Mouse (Mus musculus) liver, embryonic 15.5 days (tissue): ENCODE measurements around the gene Kcnma1. TPM values are rescaled to one million over a fixed set of nuclear protein-coding genes. Genes with fewer than 3 reads are reported as not detected.

Source experiments
- ATAC-seq: fragments of 200-750 bp; cut with Nextera tagmentation; 2 replicates; pipeline ENCODE4 v1.8.0; 2017; ENCODE audit warnings: moderate number of reproducible peaks, mild to moderate bottlenecking, moderate library complexity; ENCODE audit not compliant: insufficient read depth
- H3K27ac ChIP-seq: fragments of 300-500 bp; sonication (generic); replicated peaks from 2 replicates; pipeline ENCODE4 v1.5.1; 2015; ENCODE audit warnings: mild to moderate bottlenecking, inconsistent platforms
- H3K27me3 ChIP-seq: fragments of 300-500 bp; sonication (generic); 2 replicates; pipeline ENCODE4 v1.6.1; 2015; ENCODE audit warnings: mild to moderate bottlenecking, inconsistent platforms
- H3K36me3 ChIP-seq: fragments of 300-500 bp; sonication (generic); replicated peaks from 2 replicates; pipeline ENCODE4 v1.6.1; 2015; ENCODE audit warnings: moderate library complexity, mild to moderate bottlenecking, inconsistent platforms
- H3K4me1 ChIP-seq: fragments of 300-500 bp; sonication (generic); replicated peaks from 2 replicates; pipeline ENCODE4 v1.6.1; 2015; ENCODE audit warnings: inconsistent platforms
- H3K4me2 ChIP-seq: fragments of 300-500 bp; sonication (generic); 2 replicates; pipeline ENCODE4 v1.6.1; 2015; ENCODE audit warnings: moderate library complexity, mild to moderate bottlenecking, inconsistent platforms
- H3K4me3 ChIP-seq: fragments of 300-500 bp; sonication (generic); replicated peaks from 2 replicates; pipeline ENCODE4 v1.5.1; 2015; ENCODE audit warnings: mild to moderate bottlenecking, inconsistent platforms
- H3K9ac ChIP-seq: fragments of 300-500 bp; sonication (generic); 2 replicates; pipeline ENCODE4 v1.6.1; 2015; ENCODE audit warnings: moderate library complexity, mild to moderate bottlenecking, inconsistent platforms
- H3K9me3 ChIP-seq: fragments of 300-500 bp; sonication (generic); replicated peaks from 2 replicates; pipeline ENCODE4 v1.6.1; 2016; ENCODE audit warnings: inconsistent platforms
- WGBS: fragments of 180-500 bp; shearing (Covaris S2); methylation state at CpG from one replicate; pipeline ENCODE4 v1.1.7; 2015; ENCODE audit warnings: mixed read lengths; ENCODE audit not compliant: insufficient replicate concordance; 5-methylcytosine and 5-hydroxymethylcytosine counted together
- polyA plus RNA-seq: library from polyadenylated mRNA; unstranded; fragments of >200 nt; fragmentation: Nextera tagmentation; extraction: Ambion mirVana; gene quantifications from 2 replicates; pipeline ENCODE4 v1.2.1, GENCODE M21; 2015

The Kcnma1 gene
- polyA plus RNA-seq, 1 experiment from 2014 or later = 0.07 TPM

GRCm38 (mm10) chr14:23854946-23855345 is 159.3 kb downstream of the Kcnma1 start:
- no peaks in the 10 kb centered on the region for H3K36me3 ChIP-seq
- 63% methylated on average over 2 of the region's 2 CpGs for WGBS
- H3K4me1 ChIP-seq = no peaks in the 10 kb centered on the region
- no peak overlapping the region for H3K4me2 ChIP-seq
- H3K9me3 ChIP-seq = no peaks in the 10 kb centered on the region
- no peak overlapping the region for H3K9ac ChIP-seq
- H3K27me3 ChIP-seq = no peaks in the 10 kb centered on the region
- H3K4me3 ChIP-seq = no peak overlapping the region
- H3K27ac ChIP-seq = no peak overlapping the region
- ATAC-seq = no peak

- H3K27ac ChIP-seq = no peak overlapping the region
- 42% methylated on average over 6 of the region's 6 CpGs for WGBS
- no peak overlapping the region for H3K4me2 ChIP-seq
- ATAC-seq = no peak
- no peaks in the 10 kb centered on the region for H3K36me3 ChIP-seq
- H3K4me3 ChIP-seq = no peak overlapping the region
- no peaks in the 10 kb centered on the region for H3K4me1 ChIP-seq
- H3K9me3 ChIP-seq = no peaks in the 10 kb centered on the region
- H3K9ac ChIP-seq = no peak overlapping the region
- no peaks in the 10 kb centered on the region for H3K27me3 ChIP-seq
Observed at GRCm38 (mm10) chr14:23848529-23849141, 165.7 kb downstream of the Kcnma1 start.

- H3K27ac ChIP-seq = no peak overlapping the region
- no peaks in the 10 kb centered on the region for H3K36me3 ChIP-seq
- WGBS = 52% methylated on average over 4 of the region's 4 CpGs
- ATAC-seq = no peak
- H3K4me2 ChIP-seq = no peak overlapping the region
- H3K27me3 ChIP-seq = no peaks in the 10 kb centered on the region
- no peaks in the 10 kb centered on the region for H3K9me3 ChIP-seq
- H3K4me1 ChIP-seq = no peaks in the 10 kb centered on the region
- no peak overlapping the region for H3K9ac ChIP-seq
- H3K4me3 ChIP-seq = no peak overlapping the region
Observed at GRCm38 (mm10) chr14:23846706-23847105, 167.6 kb downstream of the Kcnma1 start.

- H3K27me3 ChIP-seq = no peaks in the 10 kb centered on the region
- H3K9me3 ChIP-seq = no peaks in the 10 kb centered on the region
- no peak overlapping the region for H3K9ac ChIP-seq
- H3K4me3 ChIP-seq = no peak overlapping the region
- H3K4me2 ChIP-seq = no peak overlapping the region
- no peaks in the 10 kb centered on the region for H3K4me1 ChIP-seq
- H3K36me3 ChIP-seq = no peaks in the 10 kb centered on the region
- H3K27ac ChIP-seq = no peak overlapping the region
- ATAC-seq = no peak
- WGBS = 52% methylated on average over 3 of the region's 3 CpGs
Observed at GRCm38 (mm10) chr14:23842025-23842424, 172.3 kb downstream of the Kcnma1 start.

- Histone ChIP-seq H3K9ac (no peak overlapping the region), H3K4me2 (no peak overlapping the region), H3K27ac (no peak overlapping the region), H3K4me1 (no peaks in the 10 kb centered on the region), H3K27me3 (no peaks in the 10 kb centered on the region), H3K9me3 (no peaks in the 10 kb centered on the region), H3K4me3 (no peak overlapping the region), H3K36me3 (no peaks in the 10 kb centered on the region)
- ATAC-seq = no peak
- 46% methylated on average over 5 of the region's 5 CpGs for WGBS
Observed at GRCm38 (mm10) chr14:23839613-23840012, 174.7 kb downstream of the Kcnma1 start.

GRCm38 (mm10) chr14:23835387-23836111 is 178.7 kb downstream of the Kcnma1 start:
- 42% methylated on average over 10 of the region's 10 CpGs for WGBS

GRCm38 (mm10) chr14:23831284-23831683 is 183.0 kb downstream of the Kcnma1 start:
- no peak overlapping the region for H3K9ac ChIP-seq
- WGBS = 42% methylated on average over 5 of the region's 5 CpGs
- ATAC-seq = no peak

More at GRCm38 (mm10) chr14:23835387-23836111, 178.7 kb downstream of the Kcnma1 start:
- Histone ChIP-seq H3K36me3 (no peaks in the 10 kb centered on the region), H3K4me2 (no peak overlapping the region), H3K9ac (no peak overlapping the region), H3K4me1 (no peaks in the 10 kb centered on the region), H3K9me3 (no peaks in the 10 kb centered on the region), H3K27ac (no peak overlapping the region), H3K4me3 (no peak overlapping the region), H3K27me3 (no peaks in the 10 kb centered on the region)
- no peak for ATAC-seq

GRCm38 (mm10) chr14:23830316-23830715 is 184.0 kb downstream of the Kcnma1 start:
- no peak for ATAC-seq
- H3K36me3 ChIP-seq = no peaks in the 10 kb centered on the region
- H3K9me3 ChIP-seq = no peaks in the 10 kb centered on the region
- H3K27me3 ChIP-seq = no peaks in the 10 kb centered on the region
- WGBS = 32% methylated on average over 4 of the region's 4 CpGs
- no peaks in the 10 kb centered on the region for H3K4me1 ChIP-seq
- H3K4me3 ChIP-seq = no peak overlapping the region
- no peak overlapping the region for H3K9ac ChIP-seq
- no peak overlapping the region for H3K27ac ChIP-seq
- no peak overlapping the region for H3K4me2 ChIP-seq

More at GRCm38 (mm10) chr14:23831284-23831683, 183.0 kb downstream of the Kcnma1 start:
- Histone ChIP-seq H3K4me2 (no peak overlapping the region), H3K4me1 (no peaks in the 10 kb centered on the region), H3K9me3 (no peaks in the 10 kb centered on the region), H3K4me3 (no peak overlapping the region), H3K27me3 (no peaks in the 10 kb centered on the region), H3K27ac (no peak overlapping the region), H3K36me3 (no peaks in the 10 kb centered on the region)

- H3K27ac ChIP-seq = no peak overlapping the region
- no peak for ATAC-seq
- no peaks in the 10 kb centered on the region for H3K9me3 ChIP-seq
- WGBS = 43% methylated on average over 3 of the region's 3 CpGs
- no peak overlapping the region for H3K4me2 ChIP-seq
- H3K4me1 ChIP-seq = no peaks in the 10 kb centered on the region
- H3K4me3 ChIP-seq = no peak overlapping the region
- no peaks in the 10 kb centered on the region for H3K36me3 ChIP-seq
- H3K27me3 ChIP-seq = no peaks in the 10 kb centered on the region
- no peak overlapping the region for H3K9ac ChIP-seq
Observed at GRCm38 (mm10) chr14:23828711-23829320, 185.5 kb downstream of the Kcnma1 start.

- H3K4me3 ChIP-seq = no peak overlapping the region
- H3K4me2 ChIP-seq = no peak overlapping the region
- H3K4me1 ChIP-seq = no peaks in the 10 kb centered on the region
- H3K27ac ChIP-seq = no peak overlapping the region
- 31% methylated on average over 2 of the region's 2 CpGs for WGBS
- no peaks in the 10 kb centered on the region for H3K9me3 ChIP-seq
- no peak overlapping the region for H3K9ac ChIP-seq
- no peak; the same call in 1 of the 2 replicates for ATAC-seq
- no peaks in the 10 kb centered on the region for H3K27me3 ChIP-seq
- no peaks in the 10 kb centered on the region for H3K36me3 ChIP-seq
Observed at GRCm38 (mm10) chr14:23824937-23825336, 189.4 kb downstream of the Kcnma1 start.

- H3K9ac ChIP-seq = no peak overlapping the region
- no peak for ATAC-seq
- no peak overlapping the region for H3K4me2 ChIP-seq
- 21% methylated on average over 4 of the region's 4 CpGs for WGBS
- no peaks in the 10 kb centered on the region for H3K27me3 ChIP-seq
- H3K36me3 ChIP-seq = no peaks in the 10 kb centered on the region
- H3K4me1 ChIP-seq = no peaks in the 10 kb centered on the region
- H3K4me3 ChIP-seq = no peak overlapping the region
- no peaks in the 10 kb centered on the region for H3K9me3 ChIP-seq
- no peak overlapping the region for H3K27ac ChIP-seq
Observed at GRCm38 (mm10) chr14:23824267-23824666, 190.0 kb downstream of the Kcnma1 start.
